Mouse (Mus musculus): ENCODE results near the gene Taar6.

GRCm38 (mm10) chr10:24031347-24031746 is 45.9 kb upstream of the Taar6 start:
- TF ChIP-seq CTCF (IDR thresholded peaks at IDR 0.05; ENCODE audit: borderline replicate concordance, insufficient read depth, low read length) (no peak), POLR2A (IDR thresholded peaks at IDR 0.05; ENCODE audit: low read depth, low read length) (no peak)
